Mouse (Mus musculus) intestine, postnatal 0 days (tissue): ENCODE measurements around the gene Gpr25. TPM values are rescaled to one million over a fixed set of nuclear protein-coding genes. Genes with fewer than 3 reads are reported as not detected.
A peak's percentile ranks its signal among the peaks of the same experiment; 100 is the strongest.

Experiments
- ATAC-seq: fragments of 200-750 bp; cut with Nextera tagmentation; 2 replicates; pipeline ENCODE4 v1.8.0; 2017; ENCODE audit warnings: mild to moderate bottlenecking, moderate TSS enrichment, moderate library complexity
- H3K27ac ChIP-seq: fragments of 300-500 bp; sonication (generic); 2 replicates; pipeline ENCODE4 v1.5.1; 2014; ENCODE audit warnings: mild to moderate bottlenecking, low read depth, low read length, moderate library complexity
- H3K27me3 ChIP-seq: fragments of 300-500 bp; sonication (generic); replicated peaks from 2 replicates; pipeline ENCODE4 v1.6.1; 2014; ENCODE audit warnings: low read length, mixed read lengths; ENCODE audit not compliant: control insufficient read depth, insufficient read depth
- H3K36me3 ChIP-seq: fragments of 300-500 bp; sonication (generic); 2 replicates; pipeline ENCODE4 v1.6.1; 2014; ENCODE audit warnings: mild to moderate bottlenecking, moderate library complexity; ENCODE audit not compliant: control insufficient read depth, insufficient read depth
- H3K4me1 ChIP-seq: fragments of 300-500 bp; sonication (generic); replicated peaks from 2 replicates; pipeline ENCODE4 v1.6.1; 2014; ENCODE audit warnings: antibody characterized with exemption, low read length, mixed read lengths; ENCODE audit not compliant: control insufficient read depth, insufficient read depth
- H3K4me2 ChIP-seq: fragments of 300-500 bp; sonication (generic); replicated peaks from 2 replicates; pipeline ENCODE4 v1.6.1; 2014; ENCODE audit warnings: low read depth, mild to moderate bottlenecking, moderate library complexity
- H3K4me3 ChIP-seq: fragments of 300-500 bp; sonication (generic); 2 replicates; pipeline ENCODE4 v1.5.1; 2014; ENCODE audit warnings: low read depth, low read length
- H3K9ac ChIP-seq: fragments of 300-500 bp; sonication (generic); 2 replicates; pipeline ENCODE4 v1.6.1; 2014; ENCODE audit warnings: mild to moderate bottlenecking, low read depth, low read length
- H3K9me3 ChIP-seq: fragments of 300-500 bp; sonication (generic); 2 replicates; pipeline ENCODE4 v1.6.1; 2016; ENCODE audit warnings: mixed run types; ENCODE audit not compliant: control insufficient read depth
- CTCF ChIP-seq: sonication (generic); IDR thresholded peaks from 2 replicates; pipeline ENCODE4 v1.5.1; 2016; ENCODE audit warnings: low read depth, mild to moderate bottlenecking, control low read depth, antibody characterized with exemption, moderate library complexity
- WGBS: fragments of 180-500 bp; shearing (Covaris S2); extraction: QIAGEN DNeasy Blood & Tissue Kit; methylation state at CpG from one replicate; pipeline ENCODE4 v1.1.7; 2014; 5-methylcytosine and 5-hydroxymethylcytosine counted together
- polyA plus RNA-seq: library from polyadenylated mRNA; unstranded; fragments of >200 nt; fragmentation: Nextera tagmentation; extraction: Ambion mirVana; gene quantifications from 2 replicates; pipeline ENCODE4 v1.2.1, GENCODE M21; 2015

Gpr25 gene
- polyA plus RNA-seq, 1 experiment from 2014 or later = not detected

DNA sequence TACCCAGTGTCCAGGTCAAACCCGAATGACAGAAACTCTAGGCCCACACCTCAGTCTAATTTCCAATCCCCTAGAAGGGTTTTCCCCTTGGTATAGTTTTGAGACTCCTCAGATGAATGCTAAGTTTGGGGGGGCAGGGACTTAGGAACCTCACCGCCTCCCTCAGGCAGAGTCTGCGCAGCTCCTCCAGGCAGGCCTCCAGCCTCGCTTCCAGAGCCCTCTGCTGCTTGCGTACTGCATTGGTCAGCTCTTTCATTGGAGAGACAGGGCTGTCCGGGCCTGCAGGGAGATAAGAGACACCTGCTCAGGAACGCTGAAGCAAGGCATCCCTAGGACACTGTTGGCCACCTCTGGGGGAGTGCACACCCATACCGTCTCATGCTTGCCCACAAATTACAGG lies 34.0 kb downstream of the Gpr25 start:
- Histone ChIP-seq H3K4me2 (peak overlapping the region; percentile 92; the same call in 1 of the 2 replicates), H3K9ac (no peak overlapping the region), H3K4me1 (peaks cover 12% of the 10 kb centered on the region), H3K9me3 (no peaks in the 10 kb centered on the region), H3K4me3 (no peak overlapping the region), H3K27ac (0 out of 2 replicates have a peak overlapping the region, but pooled peaks have one; percentile 42), H3K36me3 (peaks cover 17% of the 10 kb centered on the region; the same call in 1 of the 2 replicates), H3K27me3 (no peaks in the 10 kb centered on the region)
- 68% methylated on average over 8 of the region's 8 CpGs for WGBS
- no peak for ATAC-seq
- 0 out of 2 replicates have a peak, but pooled peaks have one; percentile 17 for TF ChIP-seq CTCF

- Histone ChIP-seq H3K4me2 (no peak overlapping the region), H3K4me3 (no peak overlapping the region), H3K9me3 (no peaks in the 10 kb centered on the region), H3K36me3 (peaks cover 17% of the 10 kb centered on the region; the same call in 1 of the 2 replicates), H3K9ac (no peak overlapping the region), H3K27me3 (no peaks in the 10 kb centered on the region), H3K4me1 (peaks cover 14% of the 10 kb centered on the region), H3K27ac (no peak overlapping the region)
- WGBS = 97% methylated on average over 8 of the region's 8 CpGs
- no peak for ATAC-seq
- TF ChIP-seq CTCF = no peak
Observed at GRCm38 (mm10) chr1:136225846-136226245, 34.8 kb downstream of the Gpr25 start.

GRCm38 (mm10) chr1:136223758-136224342 lies 36.8 kb downstream of the Gpr25 start:
- Histone ChIP-seq H3K9ac (no peak overlapping the region), H3K4me1 (peaks cover 17% of the 10 kb centered on the region), H3K27ac (peak overlapping the region; percentile 46; the same call in 1 of the 2 replicates), H3K27me3 (no peaks in the 10 kb centered on the region), H3K4me2 (no peak overlapping the region), H3K4me3 (no peak overlapping the region), H3K9me3 (no peaks in the 10 kb centered on the region), H3K36me3 (peaks cover 17% of the 10 kb centered on the region; the same call in 1 of the 2 replicates)
- TF ChIP-seq CTCF = no peak
- no peak for ATAC-seq
- WGBS = 67% methylated on average over 10 of the region's 10 CpGs

DNA sequence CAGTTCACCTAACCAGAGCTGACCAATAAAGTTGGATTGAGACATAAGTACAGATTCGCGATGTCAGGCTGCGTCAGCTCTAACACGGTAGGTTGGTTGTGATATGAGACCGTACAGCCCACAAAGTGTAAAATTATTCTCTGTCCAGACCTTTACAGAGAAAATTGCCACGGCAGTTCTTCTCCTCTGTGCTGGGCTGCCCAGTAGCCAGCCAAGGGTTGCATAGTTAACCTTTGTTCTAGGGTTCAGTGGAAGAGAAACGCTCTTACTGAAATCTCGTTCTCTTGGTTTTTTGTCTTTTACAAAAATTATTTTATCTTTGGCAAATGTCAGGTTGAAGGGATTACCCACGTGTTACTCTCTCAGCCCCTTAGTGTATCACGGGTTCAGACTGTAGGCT lies 38.3 kb downstream of the Gpr25 start:
- no peak overlapping the region for H3K4me2 ChIP-seq
- no peak for ATAC-seq
- H3K36me3 ChIP-seq = peaks cover 26% of the 10 kb centered on the region
- no peaks in the 10 kb centered on the region for H3K9me3 ChIP-seq
- H3K9ac ChIP-seq = no peak overlapping the region
- TF ChIP-seq CTCF = no peak
- no peak overlapping the region for H3K4me3 ChIP-seq
- H3K4me1 ChIP-seq = peaks cover 9% of the 10 kb centered on the region; the same call in 1 of the 2 replicates
- 49% methylated on average over 10 of the region's 10 CpGs for WGBS
- H3K27me3 ChIP-seq = no peaks in the 10 kb centered on the region
- H3K27ac ChIP-seq = no peak overlapping the region

DNA sequence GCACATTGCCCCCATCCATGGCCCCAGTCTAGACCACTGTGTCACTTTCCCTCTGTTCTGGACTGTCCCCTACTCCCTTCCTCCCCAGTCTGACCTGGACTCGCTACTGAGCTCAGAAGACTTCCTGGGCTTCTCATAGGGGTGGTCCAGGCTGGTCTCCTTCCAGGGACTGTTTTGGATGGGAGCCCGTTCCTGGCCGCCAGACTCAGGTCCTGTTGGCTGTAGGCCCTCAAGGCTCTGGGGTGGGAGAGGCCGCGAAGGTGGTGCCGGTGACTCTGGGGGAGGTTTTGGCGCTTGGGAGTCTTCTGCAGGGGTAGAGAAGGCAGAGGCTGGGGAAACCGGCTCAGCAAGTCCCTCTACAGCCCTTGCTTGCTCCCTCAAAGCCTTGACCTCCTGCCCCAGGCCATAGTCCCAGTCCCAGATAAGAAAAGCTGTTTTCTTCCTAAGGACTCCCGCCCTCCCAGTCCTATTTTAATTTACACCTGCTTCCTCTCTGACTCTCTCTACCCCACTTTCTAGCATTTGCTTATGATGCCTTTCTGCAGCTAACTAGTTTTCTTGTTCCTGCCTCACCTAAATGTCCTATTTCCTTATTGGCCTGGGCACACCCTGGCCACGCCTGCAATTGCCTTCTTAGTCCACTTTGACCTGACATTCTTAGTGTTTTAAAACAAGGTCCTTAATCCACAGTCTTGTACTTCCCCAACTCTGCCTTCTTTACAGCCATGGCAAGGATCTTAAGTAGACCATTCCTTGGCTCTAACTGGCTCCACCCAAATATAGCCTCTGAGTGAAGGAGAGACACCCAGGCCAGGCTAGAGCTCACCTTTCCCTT lies 40.4 kb downstream of the Gpr25 start:
- Histone ChIP-seq H3K4me2 (peak overlapping the region; percentile 49), H3K9me3 (no peaks in the 10 kb centered on the region), H3K4me3 (no peak overlapping the region), H3K27me3 (no peaks in the 10 kb centered on the region), H3K27ac (peak overlapping the region; percentile 73), H3K4me1 (peaks cover 7% of the 10 kb centered on the region; the same call in 1 of the 2 replicates), H3K36me3 (peaks cover 34% of the 10 kb centered on the region), H3K9ac (no peak overlapping the region)
- no peak for TF ChIP-seq CTCF
- peak; percentile 85 for ATAC-seq
- WGBS = 30% methylated on average over 10 of the region's 10 CpGs

GRCm38 (mm10) chr1:136214304-136214703 lies 46.4 kb downstream of the Gpr25 start:
- H3K4me3 ChIP-seq = no peak overlapping the region
- no peaks in the 10 kb centered on the region for H3K4me1 ChIP-seq
- H3K9me3 ChIP-seq = no peaks in the 10 kb centered on the region
- H3K4me2 ChIP-seq = no peak overlapping the region
- whole genome bisulfite sequencing = 71% methylated on average over 15 of the region's 15 CpGs
- ATAC-seq = no peak
- no peak overlapping the region for H3K27ac ChIP-seq
- peaks cover 35% of the 10 kb centered on the region for H3K36me3 ChIP-seq
- H3K9ac ChIP-seq = no peak overlapping the region
- TF ChIP-seq CTCF = no peak
- no peaks in the 10 kb centered on the region for H3K27me3 ChIP-seq
